8 mouse cellular contexts compared by ENCODE assay signal in genomic region chr5:54796953-54797450, GRCm38 (mm10).
A peak's percentile ranks its signal among the peaks of the same experiment; 100 is the strongest.
DNase-seq lines count a peak whose midpoint lies in the region; ATAC-seq and TF ChIP-seq lines count a peak whose summit lies in the region.

No protein-coding gene starts in this region.

- H3K4me1 ChIP-seq in lung, adult 2 months (ENCODE audit: control insufficient read depth, insufficient read depth, low read length), result no peaks in the 10 kb centered on the region
- no peaks in the 10 kb centered on the region for H3K4me1 ChIP-seq in small intestine, adult 2 months (ENCODE audit: control insufficient read depth, insufficient read depth, insufficient read length, low read length)

- no peak overlapping the region for H3K4me3 ChIP-seq in lung, adult 2 months (replicated peaks; ENCODE audit: extremely low read depth, low read depth, low read length)
- no peak overlapping the region for H3K4me3 ChIP-seq in small intestine, adult 2 months (ENCODE audit: low read depth, low read length)

- TF ChIP-seq CTCF in lung, adult 2 months (IDR thresholded peaks at IDR 0.05; ENCODE audit: insufficient read depth, low read length), result 0 out of 2 replicates have a peak, but pooled peaks have one; percentile 16
- peak; percentile 9; the same call in 1 of the 2 replicates for TF ChIP-seq CTCF in small intestine, adult 2 months (IDR thresholded peaks at IDR 0.05; ENCODE audit: extremely low read depth, insufficient read length, insufficient replicate concordance, low read depth, low read length)

- WGBS in lung, adult 2 months, result 43% methylated on average over 6 of the region's 6 CpGs
- WGBS in small intestine, adult 2 months, result 47% methylated on average over 6 of the region's 6 CpGs

- H3K27ac ChIP-seq in small intestine, adult 2 months (ENCODE audit: insufficient read depth, low read depth, low read length), result no peak overlapping the region

- DNase-seq in lung, adult 2 months, result no peak
- DNase-seq in lung, postnatal 25 days (ENCODE audit: low spot score), result no peak
- DNase-seq in heart, postnatal 4 days, result peak; percentile 49
- peak; percentile 56 for DNase-seq in layer of hippocampus, adult 9-10 months (ENCODE audit: low spot score)
- DNase-seq in lung, postnatal 14 days, result peak; percentile 7
- no peak for DNase-seq in thymus, adult 18-20 months

- ATAC-seq in common myeloid progenitor, adult 5-6 weeks (replicated peaks; ENCODE audit: low read depth, poor library complexity, severe bottlenecking), result 0 out of 2 replicates have a peak, but pooled peaks have one; percentile 39

- TF ChIP-seq POLR2A in lung, adult 2 months (IDR thresholded peaks at IDR 0.05; ENCODE audit: borderline replicate concordance, extremely low read depth, low read depth, low read length), result no peak
- TF ChIP-seq POLR2A in small intestine, adult 2 months (IDR thresholded peaks at IDR 0.05; ENCODE audit: low read depth, low read length), result no peak

- no peaks in the 10 kb centered on the region for H3K36me3 ChIP-seq in small intestine, adult 2 months (ENCODE audit: control insufficient read depth, insufficient read depth, low read length)

- H3K27me3 ChIP-seq in small intestine, adult 2 months (ENCODE audit: control insufficient read depth, insufficient read depth, low read length), result no peaks in the 10 kb centered on the region

Comparison
In these comparisons a context has a peak if more than half of its experiments do, and no peak if none do; other contexts are left out.
1. DNase-seq: peak in heart, postnatal 4 days (single experiment), layer of hippocampus, adult 9-10 months (single experiment) and lung, postnatal 14 days (single experiment); none in lung, adult 2 months (single experiment), lung, postnatal 25 days (single experiment) and thymus, adult 18-20 months (0 of 2).